Mouse (Mus musculus) heart, adult 10 weeks (tissue): ENCODE results near the gene Amy2a3. TPM values are rescaled to one million over a fixed set of nuclear protein-coding genes. Genes with fewer than 3 reads are reported as not detected.

Experiments used
- polyA plus RNA-seq: library from polyadenylated mRNA; stranded (reverse); fragments of 350-450 nt; fragmentation: Illumina TruSeq; extraction: RNeasy Lipid Tissue Mini Kit (QIAGEN cat#74804); gene quantifications from one replicate; pipeline ENCODE4 v1.2.3, GENCODE M21; 2014; ENCODE audit warnings: low read depth, low replicate concordance

The Amy2a3 gene
- 0.21 TPM for polyA plus RNA-seq

GRCm38 (mm10) chr3:113323952-113324351 is at the start of gene Amy2a3:
Gene Amy2a3 (minus strand): TSS chr3:113324052.

GRCm38 (mm10) chr3:113356558-113356957 is 32.7 kb upstream of the Amy2a3 start, which contains the start of gene Amy2a2:
Gene Amy2a2 (minus strand): TSS chr3:113356658.

GRCm38 (mm10) chr3:113291349-113291748 is 32.5 kb downstream of the Amy2a3 start, which contains the start of gene Amy2a4:
Gene Amy2a4 (minus strand): TSS chr3:113291449.

Other genes with a start within 250 kb of the Amy2a3 start
- gene Amy2a5, start 65.2 kb downstream of the Amy2a3 start, polyA plus RNA-seq = not detected
- 0.21 TPM for gene Amy2a4, start 32.6 kb downstream of the Amy2a3 start, polyA plus RNA-seq
- 0.21 TPM for gene Amy2a2, start 32.6 kb upstream of the Amy2a3 start, polyA plus RNA-seq
- gene Amy2a1, start 208.4 kb upstream of the Amy2a3 start, polyA plus RNA-seq = not detected